Mouse (Mus musculus): ENCODE results near the gene Ccnjl.

The Ccnjl gene

DNA sequence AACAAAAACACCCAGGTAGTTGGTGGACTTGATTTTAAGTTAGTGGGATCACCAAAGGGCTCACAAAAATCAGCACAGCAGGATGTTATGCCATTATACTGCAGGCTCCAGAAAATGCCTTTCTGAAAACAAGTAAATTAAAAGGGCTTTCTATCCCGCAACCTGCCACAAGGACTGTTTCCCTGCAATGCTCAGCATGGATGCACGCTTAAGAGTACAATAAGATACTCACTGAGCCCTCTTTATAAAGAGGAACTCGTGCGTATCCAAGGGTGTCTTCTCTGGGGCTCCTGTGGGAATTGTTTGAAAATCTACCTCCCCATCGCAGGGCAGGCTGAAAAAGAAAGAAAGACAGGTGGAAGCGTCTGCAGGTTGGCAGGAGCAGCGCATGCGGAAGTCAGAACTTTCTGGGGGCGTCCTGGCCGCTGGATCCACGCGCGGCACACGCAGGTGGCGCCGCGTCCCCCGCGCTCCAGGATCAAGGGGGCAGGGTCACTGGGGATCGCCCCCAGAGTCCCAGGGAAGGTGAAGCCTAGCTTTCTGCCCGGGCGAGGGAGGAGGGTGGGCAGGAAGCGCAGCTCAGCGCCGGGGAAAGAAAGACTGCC, 404 bp upstream of the Ccnjl start:
- DNase-seq (ENCODE audit: low spot score) = peak; percentile 75

DNA sequence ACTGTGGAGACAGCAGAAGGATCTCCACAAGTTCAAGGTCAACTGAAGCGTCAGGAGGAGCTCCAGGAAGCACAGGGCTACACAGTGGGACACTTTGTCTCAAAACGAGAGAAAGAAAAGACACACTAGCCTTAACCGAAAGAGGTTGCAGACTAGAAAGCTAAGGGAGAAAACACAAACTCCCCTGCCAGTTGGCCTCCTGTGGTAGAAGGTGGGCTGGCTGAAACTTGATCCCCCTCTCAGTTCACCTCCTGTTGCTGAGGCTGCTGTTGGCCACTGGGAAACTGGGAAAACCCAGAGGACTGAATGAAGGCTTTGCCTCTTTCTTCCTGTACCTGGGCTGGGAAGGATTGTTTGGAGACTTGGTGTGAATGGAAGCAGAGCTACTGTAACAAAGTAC, 1.5 kb downstream of the Ccnjl start:
- DNase-seq (ENCODE audit: low spot score) = peak; percentile 61

- no peak for DNase-seq (ENCODE audit: low spot score)
Observed at GRCm38 (mm10) chr11:43531619-43532018, 3.0 kb downstream of the Ccnjl start.

GRCm38 (mm10) chr11:43537074-43537473, 8.5 kb downstream of the Ccnjl start:
- DNase-seq (ENCODE audit: low spot score) = no peak

GRCm38 (mm10) chr11:43539863-43540262, 11.3 kb downstream of the Ccnjl start:
- peak; percentile 78 for DNase-seq (ENCODE audit: low spot score)

DNA sequence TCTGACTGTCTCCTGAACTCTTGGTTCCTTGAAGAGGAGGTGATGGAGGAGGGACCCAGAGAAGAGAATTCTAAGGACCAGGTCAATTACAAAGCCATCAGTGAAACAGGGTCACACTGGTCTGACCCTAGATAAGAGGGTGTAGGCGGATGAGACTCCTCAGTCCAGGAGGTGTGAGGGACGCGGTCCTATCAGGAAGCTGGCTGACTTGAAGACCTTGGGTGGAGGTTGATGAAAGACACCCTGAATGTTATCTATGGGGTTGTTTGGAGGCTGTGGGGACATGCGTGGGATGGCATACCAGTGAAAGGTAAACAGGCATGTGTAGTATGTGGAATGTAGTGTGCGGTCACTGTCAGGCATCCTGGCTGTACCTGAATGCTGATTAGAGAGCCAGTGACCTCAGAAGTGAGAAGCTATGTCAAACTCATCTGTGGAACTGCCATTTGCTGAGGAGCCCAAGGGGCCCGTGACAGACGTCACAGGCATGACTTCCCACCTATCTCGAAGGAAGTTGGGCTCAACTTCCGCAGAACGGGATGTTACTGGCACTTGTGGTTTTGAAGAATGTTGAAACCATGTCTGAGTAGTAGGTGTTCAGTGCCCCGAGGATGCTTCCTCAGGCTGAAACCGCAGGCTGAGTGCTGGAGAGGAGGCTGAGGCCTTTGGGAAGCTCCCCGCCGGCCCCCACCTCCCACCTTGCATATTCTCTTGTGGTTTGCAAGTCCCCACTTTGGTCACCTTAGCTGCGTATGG, 15.3 kb downstream of the Ccnjl start:
- no peak for DNase-seq (ENCODE audit: low spot score)

DNA sequence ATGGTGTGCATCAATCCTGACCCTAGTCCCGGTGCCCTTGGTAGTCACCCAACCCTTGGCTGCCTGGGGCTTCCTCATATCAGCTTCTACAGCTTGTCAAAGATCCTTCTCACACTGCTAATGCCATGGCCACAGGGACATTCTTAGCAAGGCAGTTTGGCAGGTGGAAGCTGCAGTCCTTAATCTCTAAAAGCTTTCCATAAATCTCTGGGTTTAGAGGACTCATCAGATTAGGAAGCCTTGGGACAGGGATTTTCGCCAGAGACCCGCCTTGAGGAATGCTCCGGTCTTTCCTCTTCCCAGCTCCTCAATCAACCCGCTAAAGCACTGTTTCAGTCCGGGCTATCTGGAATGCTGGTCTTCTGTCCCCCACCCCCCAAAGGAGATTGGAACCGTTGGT, 16.2 kb downstream of the Ccnjl start:
- no peak for DNase-seq (ENCODE audit: low spot score)

DNA sequence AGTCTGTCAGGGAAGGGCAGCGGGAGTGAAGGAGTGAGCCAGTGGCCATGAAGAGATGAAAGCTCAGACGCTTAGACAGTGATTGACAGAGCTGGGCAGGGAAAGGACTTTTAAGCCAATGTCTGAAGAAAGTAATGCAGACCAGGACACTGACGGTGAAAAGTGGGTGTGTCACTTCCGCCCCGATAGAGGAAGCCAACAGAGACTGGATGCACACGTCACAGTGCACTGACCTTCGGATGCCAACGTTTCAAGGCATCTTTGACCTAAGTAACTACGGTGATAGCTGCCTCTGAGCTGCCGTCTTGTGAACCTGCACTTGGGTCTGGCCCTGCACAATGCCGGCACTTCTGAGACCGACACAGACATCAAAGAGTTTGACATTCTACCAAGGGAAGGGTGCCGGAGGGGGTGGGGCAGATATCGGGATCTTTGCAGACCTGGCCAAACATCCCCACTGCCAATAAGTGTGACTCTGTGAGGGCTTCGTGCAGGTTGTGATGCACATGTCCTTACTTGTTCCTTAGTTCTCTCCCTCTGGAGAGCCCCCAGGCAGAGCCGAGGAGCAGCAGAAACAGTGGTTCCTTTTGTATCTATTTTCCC, 17.4 kb downstream of the Ccnjl start:
- no peak for DNase-seq (ENCODE audit: low spot score)

- DNase-seq (ENCODE audit: low spot score) = no peak
Observed at GRCm38 (mm10) chr11:43546678-43547077, 18.1 kb downstream of the Ccnjl start.

DNA sequence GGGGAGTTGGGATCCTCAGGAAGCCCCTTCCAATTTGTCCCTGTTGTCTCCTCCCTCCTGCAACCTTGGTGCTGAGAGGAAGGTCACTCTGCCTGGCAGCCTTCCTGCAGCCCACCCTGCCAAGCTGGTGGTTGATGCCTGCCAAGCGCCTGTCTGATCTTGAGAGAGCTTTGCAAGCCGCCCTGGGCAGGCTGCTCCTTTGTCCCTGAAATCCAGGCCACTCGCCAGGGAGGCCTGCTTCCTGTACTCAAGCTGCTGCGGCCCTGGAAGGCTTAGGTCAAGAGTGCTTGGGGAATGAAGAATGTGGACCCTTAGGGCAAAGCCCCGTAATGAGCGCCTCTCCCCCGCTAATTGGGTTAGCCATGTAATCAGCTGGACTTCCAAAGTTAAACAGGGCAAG, 19.6 kb downstream of the Ccnjl start:
- DNase-seq (ENCODE audit: low spot score) = peak; percentile 73

- no peak for DNase-seq (ENCODE audit: low spot score)
Observed at GRCm38 (mm10) chr11:43548657-43549435, 20.3 kb downstream of the Ccnjl start.

DNA sequence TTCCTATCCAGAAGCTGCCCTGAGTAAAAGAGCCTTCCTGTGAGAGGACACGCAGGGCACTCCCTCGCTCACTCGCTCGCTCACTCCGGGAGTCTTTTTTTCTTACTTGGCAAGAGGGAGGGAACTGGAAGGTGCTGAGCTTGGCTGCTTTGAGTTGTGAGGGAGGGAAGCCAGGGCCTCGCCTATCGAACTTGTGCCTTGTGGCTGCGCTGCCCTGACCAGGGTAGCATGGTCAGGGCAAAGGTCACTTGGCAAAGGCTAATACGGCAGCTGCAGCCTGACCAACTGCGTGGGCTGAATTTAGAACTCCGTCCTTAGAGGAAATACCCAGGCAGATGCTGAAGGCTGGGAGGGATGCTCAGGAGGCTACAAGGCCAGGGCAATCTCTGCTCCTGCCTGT, 21.1 kb downstream of the Ccnjl start:
- peak; percentile 42 for DNase-seq (ENCODE audit: low spot score)

- DNase-seq (ENCODE audit: low spot score) = no peak
Observed at GRCm38 (mm10) chr11:43551756-43552155, 23.2 kb downstream of the Ccnjl start.

DNA sequence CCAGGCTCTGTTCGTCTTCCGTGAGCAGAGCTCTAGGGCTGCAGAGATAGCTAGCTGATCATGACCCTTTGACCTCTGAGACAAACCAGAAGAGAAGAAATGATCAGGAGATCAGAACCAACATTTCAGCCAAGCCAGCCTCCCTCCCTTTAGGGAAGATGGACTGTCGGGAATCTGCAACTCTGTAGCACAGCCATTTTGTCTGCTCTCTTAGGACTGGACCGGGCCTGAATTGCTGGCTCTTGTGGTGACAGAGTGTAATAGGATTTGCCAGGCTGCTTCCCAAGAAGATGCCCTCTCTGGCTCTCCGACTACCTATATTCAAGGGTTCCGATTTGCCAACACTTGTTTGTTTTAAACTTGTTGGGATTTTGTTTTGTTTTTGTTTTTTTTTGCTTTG, 24.1 kb downstream of the Ccnjl start:
- peak; percentile 52 for DNase-seq (ENCODE audit: low spot score)

DNA sequence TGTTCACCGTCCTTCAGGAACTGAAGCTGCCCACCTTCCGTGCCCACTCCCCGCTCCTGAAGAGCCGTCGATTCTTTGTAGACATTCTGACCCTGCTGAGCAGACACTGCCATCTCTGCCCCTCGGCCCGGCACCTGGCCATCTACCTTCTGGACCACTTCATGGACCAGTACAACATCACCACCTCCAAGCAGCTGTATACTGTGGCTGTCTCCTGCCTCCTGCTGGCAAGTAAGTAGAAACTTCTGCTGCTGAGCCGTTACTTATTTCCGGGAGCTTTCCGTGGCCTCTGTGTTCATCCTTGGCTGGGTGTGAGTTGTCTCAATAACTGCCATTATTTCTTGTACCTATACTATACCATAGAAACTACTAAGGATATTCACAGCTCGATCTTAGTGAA, 28.0 kb downstream of the Ccnjl start:
- no peak for DNase-seq (ENCODE audit: low spot score)

DNA sequence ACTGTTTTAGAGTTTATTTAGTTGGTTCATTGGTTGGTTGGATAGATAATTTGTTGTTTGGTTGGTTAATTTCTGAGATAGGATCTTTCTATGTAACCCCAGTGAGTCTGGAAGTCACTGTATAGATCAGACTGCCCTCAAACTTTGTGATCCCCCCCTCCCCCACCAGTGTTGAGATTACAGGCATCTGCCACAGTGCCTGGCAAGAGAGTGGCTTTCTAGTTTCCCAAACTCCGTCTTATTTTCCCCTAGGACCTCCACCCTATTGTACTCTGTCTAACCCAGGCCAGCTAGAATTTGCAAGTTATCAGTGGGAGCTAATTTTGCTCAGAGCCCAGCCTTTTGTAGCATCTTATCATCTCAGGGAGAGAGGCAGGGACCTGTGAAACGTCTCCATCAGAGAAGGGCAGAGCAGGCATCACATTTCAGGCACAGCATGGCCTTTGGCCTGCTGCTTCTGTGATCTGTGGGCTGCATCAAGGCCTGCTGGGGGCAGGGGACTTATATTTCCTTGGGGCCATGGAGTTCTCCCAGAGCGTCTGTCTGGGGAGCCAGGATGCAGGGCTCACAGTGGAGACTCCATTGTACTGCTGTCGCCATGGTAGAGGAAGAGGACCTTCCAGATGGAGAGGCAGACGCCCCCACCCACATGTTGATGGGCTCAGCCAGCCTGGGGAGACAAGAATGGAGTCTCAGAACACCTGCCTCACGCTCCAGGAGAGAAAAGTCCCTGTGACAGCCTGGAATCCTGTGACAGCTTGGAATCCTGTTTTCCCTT, 31.1 kb downstream of the Ccnjl start:
- peak; percentile 68 for DNase-seq (ENCODE audit: low spot score)

DNA sequence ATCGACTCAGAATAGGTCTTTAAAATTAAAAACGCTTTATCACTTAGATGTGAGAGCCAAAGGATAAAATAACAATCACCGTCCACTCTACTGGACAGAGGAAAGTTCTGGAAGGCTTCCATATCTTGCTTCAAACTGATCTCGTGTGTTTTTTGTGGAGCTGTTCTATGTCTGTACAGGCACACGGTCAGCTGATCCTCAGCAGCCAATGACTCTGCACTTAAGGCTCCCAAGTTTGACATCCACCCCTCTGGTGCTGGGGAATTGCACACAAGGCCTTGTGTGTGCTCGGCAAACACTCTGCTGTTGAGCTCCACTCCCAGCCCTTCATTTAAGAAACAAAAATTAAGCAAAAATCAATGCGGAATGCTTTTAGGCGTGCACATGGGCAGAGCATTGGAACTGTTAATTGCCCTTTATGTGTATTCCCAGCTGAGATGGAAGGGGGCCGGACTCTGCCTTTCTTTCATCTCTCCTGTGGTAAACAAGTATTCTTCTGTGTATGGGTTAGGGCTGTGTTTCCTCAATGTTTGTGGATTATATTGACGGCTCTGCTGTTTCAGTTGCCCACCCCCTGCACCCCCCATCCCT, 35.2 kb downstream of the Ccnjl start:
- no peak for DNase-seq (ENCODE audit: low spot score)

DNA sequence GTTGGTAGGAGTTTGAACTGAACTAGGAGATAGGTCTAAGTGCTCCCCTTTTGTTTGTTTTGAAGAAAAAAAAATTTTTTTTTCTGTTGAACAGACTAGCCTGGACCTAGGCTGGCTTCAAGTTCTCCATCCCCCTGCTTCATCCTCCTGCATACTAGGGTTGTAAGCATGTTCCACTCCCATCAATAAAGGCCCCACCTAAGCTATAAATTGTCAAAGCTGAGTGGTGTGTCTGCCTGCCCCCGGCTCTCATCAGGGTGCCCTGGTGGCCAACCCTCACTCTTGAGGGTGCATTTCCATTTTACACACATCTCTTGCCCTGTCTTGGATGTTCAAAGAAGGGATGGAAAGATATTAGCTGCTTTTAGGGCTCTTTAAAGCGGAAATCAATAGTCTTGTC, 36.8 kb downstream of the Ccnjl start:
- no peak for DNase-seq (ENCODE audit: low spot score)

GRCm38 (mm10) chr11:43565852-43566251, 37.3 kb downstream of the Ccnjl start:
- DNase-seq (ENCODE audit: low spot score) = peak; percentile 67

GRCm38 (mm10) chr11:43566696-43567095, 38.1 kb downstream of the Ccnjl start:
- no peak for DNase-seq (ENCODE audit: low spot score)

GRCm38 (mm10) chr11:43568263-43568662, 39.7 kb downstream of the Ccnjl start:
- DNase-seq (ENCODE audit: low spot score) = peak; percentile 61

All from embryo, embryonic 10.5 days (tissue).